Comparison of ENCODE assay signal across 7 mouse cellular contexts in genomic region chr11:55459850-55460558, GRCm38 (mm10). TPM values are rescaled to one million over a fixed set of nuclear protein-coding genes. Genes with fewer than 3 reads are reported as not detected.
DNase-seq lines count a peak whose midpoint lies in the region; ATAC-seq lines count a peak whose summit lies in the region.

No protein-coding gene starts in this region.

- H3K27me3 ChIP-seq in lung, embryonic 16.5 days (ENCODE audit: control insufficient read depth, insufficient read depth, low read depth, low read length) = no peaks in the 10 kb centered on the region
- no peaks in the 10 kb centered on the region for H3K27me3 ChIP-seq in forebrain, embryonic 13.5 days
- H3K27me3 ChIP-seq in limb, embryonic 13.5 days = no peaks in the 10 kb centered on the region
- H3K27me3 ChIP-seq in stomach, embryonic 14.5 days (ENCODE audit: control insufficient read depth, insufficient read depth, low read length) = no peaks in the 10 kb centered on the region

- peak overlapping the region; percentile 88 for H3K4me3 ChIP-seq in lung, embryonic 16.5 days (ENCODE audit: low read length)
- peak overlapping the region; percentile 64 for H3K4me3 ChIP-seq in forebrain, embryonic 13.5 days
- peak overlapping the region; percentile 81 for H3K4me3 ChIP-seq in limb, embryonic 13.5 days
- H3K4me3 ChIP-seq in stomach, embryonic 14.5 days (ENCODE audit: low read depth, low read length) = peak overlapping the region; percentile 78

- H3K9ac ChIP-seq in lung, embryonic 16.5 days (ENCODE audit: low read length) = peak overlapping the region; percentile 80
- peak overlapping the region; percentile 71 for H3K9ac ChIP-seq in forebrain, embryonic 13.5 days
- peak overlapping the region; percentile 73 for H3K9ac ChIP-seq in limb, embryonic 13.5 days
- peak overlapping the region; percentile 72; the same call in 1 of the 2 replicates for H3K9ac ChIP-seq in stomach, embryonic 14.5 days (replicated peaks; ENCODE audit: low read depth, low read length)

- 17% methylated on average over 3 of the region's 3 CpGs for WGBS in lung, embryonic 16.5 days
- 35% methylated on average over 3 of the region's 3 CpGs for WGBS in forebrain, embryonic 13.5 days
- 36% methylated on average over 3 of the region's 3 CpGs for WGBS in limb, embryonic 13.5 days
- WGBS in stomach, embryonic 14.5 days = 28% methylated on average over 3 of the region's 3 CpGs

- H3K27ac ChIP-seq in lung, embryonic 16.5 days (ENCODE audit: low read length) = peak overlapping the region; percentile 91
- H3K27ac ChIP-seq in forebrain, embryonic 13.5 days = no peak overlapping the region
- H3K27ac ChIP-seq in limb, embryonic 13.5 days = peak overlapping the region; percentile 44; the same call in 1 of the 2 replicates
- H3K27ac ChIP-seq in stomach, embryonic 14.5 days (ENCODE audit: low read length) = peak overlapping the region; percentile 66

- ATAC-seq in lung, embryonic 16.5 days (ENCODE audit: low read depth) = no peak; the same call in 1 of the 2 replicates
- no peak for ATAC-seq in forebrain, embryonic 13.5 days
- ATAC-seq in limb, embryonic 13.5 days (ENCODE audit: low FRiP score, low read depth) = no peak
- no peak for ATAC-seq in stomach, embryonic 14.5 days (ENCODE audit: insufficient number of reproducible peaks, insufficient read depth, low FRiP score, low read depth)

- no peaks in the 10 kb centered on the region for H3K36me3 ChIP-seq in lung, embryonic 16.5 days (ENCODE audit: control insufficient read depth, insufficient read depth, low read length)
- H3K36me3 ChIP-seq in forebrain, embryonic 13.5 days (ENCODE audit: poor library complexity, severe bottlenecking) = no peaks in the 10 kb centered on the region
- 0 out of 2 replicates have a peak, but pooled peaks cover 3% of the 10 kb centered on the region for H3K36me3 ChIP-seq in limb, embryonic 13.5 days
- 0 out of 2 replicates have a peak, but pooled peaks cover under 1% of the 10 kb centered on the region for H3K36me3 ChIP-seq in stomach, embryonic 14.5 days (ENCODE audit: control insufficient read depth, insufficient read depth, low read length)

- peaks cover 20% of the 10 kb centered on the region for H3K4me1 ChIP-seq in lung, embryonic 16.5 days (replicated peaks; ENCODE audit: control insufficient read depth, insufficient read depth, low read length)
- H3K4me1 ChIP-seq in forebrain, embryonic 13.5 days = peaks cover 17% of the 10 kb centered on the region
- peaks cover 21% of the 10 kb centered on the region for H3K4me1 ChIP-seq in limb, embryonic 13.5 days
- peaks cover 12% of the 10 kb centered on the region for H3K4me1 ChIP-seq in stomach, embryonic 14.5 days (ENCODE audit: control insufficient read depth, insufficient read depth, low read length)

- DNase-seq in lung, adult 18-20 months = no peak
- DNase-seq in cerebellum, postnatal 4 days (ENCODE audit: low spot score in 2 of 2) = no peak
- no peak for DNase-seq in adrenal gland, postnatal 36 days

- H3K9me3 ChIP-seq in lung, embryonic 16.5 days (ENCODE audit: control insufficient read depth, low read length) = no peaks in the 10 kb centered on the region
- no peaks in the 10 kb centered on the region for H3K9me3 ChIP-seq in forebrain, embryonic 13.5 days (replicated peaks)
- H3K9me3 ChIP-seq in limb, embryonic 13.5 days = no peaks in the 10 kb centered on the region
- H3K9me3 ChIP-seq in stomach, embryonic 14.5 days (ENCODE audit: control insufficient read depth, low read depth, low read length) = no peaks in the 10 kb centered on the region

- peak overlapping the region; percentile 92 for H3K4me2 ChIP-seq in lung, embryonic 16.5 days (ENCODE audit: low read depth, low read length)
- peak overlapping the region; percentile 74 for H3K4me2 ChIP-seq in forebrain, embryonic 13.5 days
- H3K4me2 ChIP-seq in limb, embryonic 13.5 days (replicated peaks) = peak overlapping the region; percentile 76
- H3K4me2 ChIP-seq in stomach, embryonic 14.5 days (replicated peaks; ENCODE audit: low read depth, low read length) = peak overlapping the region; percentile 63

RNA-seq across cellular contexts. Expression of gene Atox1, which starts 1.0 kb away (rescaled TPM):
- 581 and 600 TPM in 2 replicates for polyA plus RNA-seq in lung, embryonic 16.5 days (2015; fragmentation: Nextera tagmentation; extraction: Ambion mirVana)
- 260 and 278 TPM in 2 replicates for polyA plus RNA-seq in forebrain, embryonic 13.5 days (2015; fragmentation: Nextera tagmentation; extraction: Ambion mirVana)
- 318 and 325 TPM in 2 replicates for polyA plus RNA-seq in limb, embryonic 13.5 days (2015; fragmentation: Nextera tagmentation; extraction: Ambion mirVana)
- 463 and 507 TPM in 2 replicates for polyA plus RNA-seq in stomach, embryonic 14.5 days (2014; fragmentation: Nextera tagmentation; extraction: Ambion mirVana)
- 100 to 1,000 TPM; 216 to 347 TPM for total RNA-seq in adrenal gland, postnatal 36 days (2021)

RNA-seq across cellular contexts. Expression of gene G3bp1, which starts 9.5 kb away (rescaled TPM):
- 141 and 152 TPM in 2 replicates for polyA plus RNA-seq in lung, embryonic 16.5 days (2015; fragmentation: Nextera tagmentation; extraction: Ambion mirVana)
- polyA plus RNA-seq in forebrain, embryonic 13.5 days (2015; fragmentation: Nextera tagmentation; extraction: Ambion mirVana) = 182 and 199 TPM in 2 replicates
- 209 and 211 TPM in 2 replicates for polyA plus RNA-seq in limb, embryonic 13.5 days (2015; fragmentation: Nextera tagmentation; extraction: Ambion mirVana)
- 162 and 177 TPM in 2 replicates for polyA plus RNA-seq in stomach, embryonic 14.5 days (2014; fragmentation: Nextera tagmentation; extraction: Ambion mirVana)
- total RNA-seq in adrenal gland, postnatal 36 days (2021) = 10 to 100 TPM; 58.5 to 63.4 TPM

RNA-seq across cellular contexts. Expression of gene Sparc, which starts 37.0 kb away (rescaled TPM):
- 2,256 and 2,274 TPM in 2 replicates for polyA plus RNA-seq in lung, embryonic 16.5 days (2015; fragmentation: Nextera tagmentation; extraction: Ambion mirVana)
- polyA plus RNA-seq in forebrain, embryonic 13.5 days (2015; fragmentation: Nextera tagmentation; extraction: Ambion mirVana) = 273 and 289 TPM in 2 replicates
- polyA plus RNA-seq in limb, embryonic 13.5 days (2015; fragmentation: Nextera tagmentation; extraction: Ambion mirVana) = 1,317 and 1,385 TPM in 2 replicates
- polyA plus RNA-seq in stomach, embryonic 14.5 days (2014; fragmentation: Nextera tagmentation; extraction: Ambion mirVana) = 1,638 and 1,722 TPM in 2 replicates
- total RNA-seq in adrenal gland, postnatal 36 days (2021) = 1,000 to 10,000 TPM; 2,443 to 3,326 TPM
